Mouse (Mus musculus): Measurements from ENCODE around the gene Susd1. TPM values are rescaled to one million over a fixed set of nuclear protein-coding genes. Genes with fewer than 3 reads are reported as not detected.

Gene Susd1
- polyA plus RNA-seq, 1 experiment from 2014 or later = 3.6 TPM

DNA sequence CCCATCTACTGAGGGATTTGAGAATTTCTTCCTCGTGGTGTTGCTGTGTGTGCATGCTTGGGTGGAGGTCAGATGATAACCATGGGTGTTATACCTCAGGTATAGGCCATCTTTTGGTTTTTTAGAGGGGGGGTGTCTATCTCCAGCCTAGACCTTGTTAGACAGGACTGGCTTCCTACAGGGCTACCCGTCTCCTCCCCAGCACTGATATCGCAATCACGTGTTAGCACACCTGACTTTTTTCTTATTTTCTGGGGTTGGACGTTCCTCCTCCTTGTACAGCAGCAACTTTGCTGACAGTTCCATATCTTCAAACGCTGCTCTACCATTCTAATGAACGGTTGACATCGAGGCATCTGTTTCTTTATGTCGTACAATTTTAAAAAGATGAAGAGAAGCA lies 160.5 kb downstream of the Susd1 start:
- ATAC-seq (ENCODE audit: insufficient number of reproducible peaks, insufficient read depth, low FRiP score, low read depth) = no peak
- H3K9me3 ChIP-seq (ENCODE audit: control insufficient read depth, low read length) = no peaks in the 10 kb centered on the region
- no peak overlapping the region for H3K4me2 ChIP-seq (ENCODE audit: low read length)
- no peak overlapping the region for H3K4me3 ChIP-seq (ENCODE audit: control insufficient read depth in 1 of 2, insufficient read depth in 1 of 2, low read depth in 1 of 2, low read length in 2 of 2)
- no peaks in the 10 kb centered on the region for H3K27me3 ChIP-seq (ENCODE audit: control insufficient read depth, insufficient read depth, low read length)
- H3K4me1 ChIP-seq (ENCODE audit: control insufficient read depth in 2 of 2, insufficient read depth in 2 of 2, low read length in 2 of 2) = peaks cover 8% of the 10 kb centered on the region in 2 experiments; a peak in 3 of 4 replicates
- 84% methylated on average over 9 of the region's 9 CpGs for WGBS
- no peaks in the 10 kb centered on the region for H3K36me3 ChIP-seq (ENCODE audit: control insufficient read depth, insufficient read depth, low read length)
- H3K27ac ChIP-seq (replicated peaks in 1 of 2; ENCODE audit: control insufficient read depth in 1 of 2, insufficient read depth in 1 of 2, low read depth in 2 of 2, low read length in 2 of 2) = no peak overlapping the region
- no peak overlapping the region for H3K9ac ChIP-seq (ENCODE audit: low read length)

DNA sequence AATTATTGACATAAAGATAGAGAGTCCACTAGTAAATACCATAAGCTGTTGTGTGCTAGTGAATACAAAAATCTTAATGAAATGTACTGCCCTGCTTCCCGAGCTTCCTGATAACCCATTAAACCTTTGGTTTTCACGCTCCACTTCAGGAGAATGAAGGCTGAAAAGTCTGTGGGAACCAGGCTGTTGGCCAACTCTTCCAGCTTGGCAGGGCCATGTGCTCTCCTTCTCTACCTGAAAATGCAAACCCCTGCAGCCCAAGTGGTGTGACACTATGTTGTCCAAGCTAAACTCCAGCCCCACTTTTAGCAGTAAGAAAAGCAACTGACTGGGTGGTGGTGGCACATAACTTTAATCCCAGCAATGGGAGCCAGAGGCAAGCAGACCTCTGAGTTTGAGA lies 162.5 kb downstream of the Susd1 start:
- Histone ChIP-seq H3K4me3 (ENCODE audit: control insufficient read depth in 1 of 2, insufficient read depth in 1 of 2, low read depth in 1 of 2, low read length in 2 of 2) (no peak overlapping the region), H3K9me3 (ENCODE audit: control insufficient read depth, low read length) (no peaks in the 10 kb centered on the region), H3K27ac (replicated peaks in 1 of 2; ENCODE audit: control insufficient read depth in 1 of 2, insufficient read depth in 1 of 2, low read depth in 2 of 2, low read length in 2 of 2) (no peak overlapping the region), H3K9ac (ENCODE audit: low read length) (no peak overlapping the region), H3K4me1 (ENCODE audit: control insufficient read depth in 2 of 2, insufficient read depth in 2 of 2, low read length in 2 of 2) (no peaks in the 10 kb centered on the region; a peak in 1 of 4 replicates), H3K4me2 (ENCODE audit: low read length) (no peak overlapping the region), H3K36me3 (ENCODE audit: control insufficient read depth, insufficient read depth, low read length) (no peaks in the 10 kb centered on the region), H3K27me3 (ENCODE audit: control insufficient read depth, insufficient read depth, low read length) (no peaks in the 10 kb centered on the region)
- 44% methylated on average over 2 of the region's 2 CpGs for WGBS
- ATAC-seq (ENCODE audit: insufficient number of reproducible peaks, insufficient read depth, low FRiP score, low read depth) = no peak

DNA sequence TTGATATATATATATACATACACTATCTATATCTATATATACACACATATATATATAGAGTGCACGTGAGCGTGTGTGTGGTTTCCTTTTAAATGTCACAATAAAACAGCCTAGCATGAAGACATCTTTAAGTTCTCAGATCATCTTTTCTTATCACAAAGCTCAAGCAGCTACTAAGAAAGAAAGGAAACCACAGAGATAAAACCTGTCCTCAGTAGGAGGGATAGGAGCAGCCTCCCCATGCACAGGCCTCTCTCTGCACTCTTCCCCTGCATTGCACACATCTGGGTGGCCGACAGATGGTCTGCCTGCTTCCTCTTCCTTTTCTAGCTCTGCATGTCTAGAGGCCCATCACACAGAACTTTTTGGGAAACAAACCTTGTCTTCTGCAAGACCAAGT lies 162.9 kb downstream of the Susd1 start:
- Histone ChIP-seq H3K27me3 (ENCODE audit: control insufficient read depth, insufficient read depth, low read length) (no peaks in the 10 kb centered on the region), H3K9ac (ENCODE audit: low read length) (no peak overlapping the region), H3K4me2 (ENCODE audit: low read length) (no peak overlapping the region), H3K9me3 (ENCODE audit: control insufficient read depth, low read length) (no peaks in the 10 kb centered on the region), H3K36me3 (ENCODE audit: control insufficient read depth, insufficient read depth, low read length) (no peaks in the 10 kb centered on the region), H3K4me3 (ENCODE audit: control insufficient read depth in 1 of 2, insufficient read depth in 1 of 2, low read depth in 1 of 2, low read length in 2 of 2) (no peak overlapping the region), H3K4me1 (ENCODE audit: control insufficient read depth in 2 of 2, insufficient read depth in 2 of 2, low read length in 2 of 2) (no peaks in the 10 kb centered on the region; a peak in 1 of 4 replicates), H3K27ac (replicated peaks in 1 of 2; ENCODE audit: control insufficient read depth in 1 of 2, insufficient read depth in 1 of 2, low read depth in 2 of 2, low read length in 2 of 2) (no peak overlapping the region)
- no peak for ATAC-seq (ENCODE audit: insufficient number of reproducible peaks, insufficient read depth, low FRiP score, low read depth)
- 60% methylated on average over 3 of the region's 3 CpGs for WGBS

DNA sequence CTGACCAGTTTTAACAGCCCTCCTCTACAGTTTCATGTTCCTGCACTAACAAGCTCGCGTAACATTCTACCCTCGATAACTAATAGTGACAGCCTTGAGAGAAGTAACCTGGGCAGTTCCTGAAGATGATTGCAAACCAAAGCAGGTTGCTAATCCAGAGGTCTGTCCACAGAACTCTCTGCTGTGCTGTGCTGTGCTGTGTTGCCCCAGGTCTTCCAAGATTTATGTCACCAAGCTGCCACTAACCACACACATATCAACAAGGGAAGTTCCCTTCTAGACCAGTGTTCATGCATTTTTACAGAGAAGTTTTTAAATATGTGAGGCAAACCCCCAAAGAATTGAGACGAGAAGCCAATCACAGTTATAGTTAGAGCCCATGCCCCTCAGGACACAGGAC lies 164.3 kb downstream of the Susd1 start:
- Histone ChIP-seq H3K36me3 (ENCODE audit: control insufficient read depth, insufficient read depth, low read length) (no peaks in the 10 kb centered on the region), H3K4me1 (ENCODE audit: control insufficient read depth in 2 of 2, insufficient read depth in 2 of 2, low read length in 2 of 2) (no peaks in the 10 kb centered on the region; a peak in 1 of 4 replicates), H3K4me3 (ENCODE audit: control insufficient read depth in 1 of 2, insufficient read depth in 1 of 2, low read depth in 1 of 2, low read length in 2 of 2) (no peak overlapping the region), H3K4me2 (ENCODE audit: low read length) (no peak overlapping the region), H3K9ac (ENCODE audit: low read length) (no peak overlapping the region), H3K27me3 (ENCODE audit: control insufficient read depth, insufficient read depth, low read length) (no peaks in the 10 kb centered on the region), H3K9me3 (ENCODE audit: control insufficient read depth, low read length) (no peaks in the 10 kb centered on the region), H3K27ac (replicated peaks in 1 of 2; ENCODE audit: control insufficient read depth in 1 of 2, insufficient read depth in 1 of 2, low read depth in 2 of 2, low read length in 2 of 2) (no peak overlapping the region)
- ATAC-seq (ENCODE audit: insufficient number of reproducible peaks, insufficient read depth, low FRiP score, low read depth) = no peak
- 81% methylated on average over 4 of the region's 4 CpGs for WGBS

DNA sequence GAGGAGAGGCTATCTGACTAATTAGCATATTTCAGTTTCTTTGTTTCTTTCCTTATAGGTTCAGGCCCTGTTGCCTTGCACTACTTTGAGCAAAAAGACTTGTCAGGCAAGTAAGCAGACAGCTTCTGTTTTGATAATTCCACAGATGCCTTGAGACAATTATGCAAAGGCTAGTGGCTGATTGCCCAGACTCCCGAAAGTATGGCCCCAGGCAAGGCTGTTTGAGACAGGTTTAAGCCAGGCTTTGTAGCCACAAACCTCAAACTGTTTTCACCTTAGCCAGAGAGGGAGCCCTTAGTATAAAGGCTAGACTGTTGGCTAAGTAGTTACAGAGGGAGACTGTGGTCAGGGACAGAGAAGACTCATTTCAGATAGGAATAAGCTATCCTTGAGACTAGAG lies 165.1 kb downstream of the Susd1 start:
- Histone ChIP-seq H3K36me3 (ENCODE audit: control insufficient read depth, insufficient read depth, low read length) (no peaks in the 10 kb centered on the region), H3K4me1 (ENCODE audit: control insufficient read depth in 2 of 2, insufficient read depth in 2 of 2, low read length in 2 of 2) (no peaks in the 10 kb centered on the region; a peak in 1 of 4 replicates), H3K27me3 (ENCODE audit: control insufficient read depth, insufficient read depth, low read length) (no peaks in the 10 kb centered on the region), H3K4me2 (ENCODE audit: low read length) (no peak overlapping the region), H3K27ac (replicated peaks in 1 of 2; ENCODE audit: control insufficient read depth in 1 of 2, insufficient read depth in 1 of 2, low read depth in 2 of 2, low read length in 2 of 2) (no peak overlapping the region), H3K9ac (ENCODE audit: low read length) (no peak overlapping the region), H3K4me3 (ENCODE audit: control insufficient read depth in 1 of 2, insufficient read depth in 1 of 2, low read depth in 1 of 2, low read length in 2 of 2) (no peak overlapping the region), H3K9me3 (ENCODE audit: control insufficient read depth, low read length) (0 out of 2 replicates have a peak, but pooled peaks cover 4% of the 10 kb centered on the region)
- no peak for ATAC-seq (ENCODE audit: insufficient number of reproducible peaks, insufficient read depth, low FRiP score, low read depth)
- 39% methylated on average over 1 of the region's 1 CpGs for WGBS

DNA sequence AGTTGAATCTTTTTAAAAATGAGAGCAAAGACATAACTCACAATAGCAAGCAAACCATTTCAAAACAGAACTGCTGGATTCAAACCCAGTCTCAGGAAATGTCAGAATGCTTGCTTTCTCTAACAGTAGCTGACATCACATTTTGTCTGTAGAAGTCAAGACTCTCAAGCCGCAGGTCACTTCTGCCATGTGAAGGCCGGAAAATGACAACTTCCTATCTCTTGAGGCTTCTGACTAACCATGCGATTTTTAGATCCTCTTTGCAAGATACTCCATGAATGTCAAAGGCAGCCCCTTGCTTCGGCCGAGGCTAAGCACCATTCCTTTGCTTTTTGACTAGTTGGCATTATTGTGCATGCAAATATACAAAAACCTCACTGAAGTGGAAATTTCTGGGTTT lies 172.8 kb downstream of the Susd1 start:
- WGBS = 87% methylated on average over 5 of the region's 5 CpGs
- Histone ChIP-seq H3K27me3 (ENCODE audit: control insufficient read depth, insufficient read depth, low read length) (no peaks in the 10 kb centered on the region), H3K4me1 (ENCODE audit: control insufficient read depth in 2 of 2, insufficient read depth in 2 of 2, low read length in 2 of 2) (no peaks in the 10 kb centered on the region), H3K4me3 (ENCODE audit: control insufficient read depth in 1 of 2, insufficient read depth in 1 of 2, low read depth in 1 of 2, low read length in 2 of 2) (no peak overlapping the region), H3K9me3 (ENCODE audit: control insufficient read depth, low read length) (0 out of 2 replicates have a peak, but pooled peaks cover 9% of the 10 kb centered on the region), H3K9ac (ENCODE audit: low read length) (no peak overlapping the region), H3K27ac (replicated peaks in 1 of 2; ENCODE audit: control insufficient read depth in 1 of 2, insufficient read depth in 1 of 2, low read depth in 2 of 2, low read length in 2 of 2) (no peak overlapping the region), H3K4me2 (ENCODE audit: low read length) (no peak overlapping the region), H3K36me3 (ENCODE audit: control insufficient read depth, insufficient read depth, low read length) (no peaks in the 10 kb centered on the region)
- no peak for ATAC-seq (ENCODE audit: insufficient number of reproducible peaks, insufficient read depth, low FRiP score, low read depth)

DNA sequence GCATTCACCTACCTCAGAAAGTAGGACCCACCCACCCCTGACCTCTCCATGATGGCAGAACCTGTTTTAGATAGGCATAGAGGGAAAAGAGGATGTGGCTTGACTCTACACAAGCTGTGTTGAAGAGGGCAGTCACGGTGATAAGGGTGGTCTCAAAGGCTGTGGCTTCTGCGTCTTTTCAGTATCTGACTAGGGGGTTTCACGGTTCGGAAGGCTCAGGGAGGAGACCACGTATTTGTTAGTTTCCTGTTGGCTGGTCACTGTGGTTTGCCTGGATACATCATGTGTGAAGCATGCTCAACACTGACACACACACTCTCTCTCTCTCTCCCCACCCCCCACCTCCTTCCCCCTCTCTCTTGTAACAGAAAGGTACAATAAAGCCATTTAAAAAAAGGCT lies 173.3 kb downstream of the Susd1 start:
- WGBS = 80% methylated on average over 5 of the region's 5 CpGs
- Histone ChIP-seq H3K9me3 (ENCODE audit: control insufficient read depth, low read length) (0 out of 2 replicates have a peak, but pooled peaks cover 9% of the 10 kb centered on the region), H3K9ac (ENCODE audit: low read length) (no peak overlapping the region), H3K36me3 (ENCODE audit: control insufficient read depth, insufficient read depth, low read length) (no peaks in the 10 kb centered on the region), H3K4me3 (ENCODE audit: control insufficient read depth in 1 of 2, insufficient read depth in 1 of 2, low read depth in 1 of 2, low read length in 2 of 2) (no peak overlapping the region), H3K4me2 (ENCODE audit: low read length) (no peak overlapping the region), H3K27me3 (ENCODE audit: control insufficient read depth, insufficient read depth, low read length) (no peaks in the 10 kb centered on the region), H3K27ac (replicated peaks in 1 of 2; ENCODE audit: control insufficient read depth in 1 of 2, insufficient read depth in 1 of 2, low read depth in 2 of 2, low read length in 2 of 2) (no peak overlapping the region), H3K4me1 (ENCODE audit: control insufficient read depth in 2 of 2, insufficient read depth in 2 of 2, low read length in 2 of 2) (no peaks in the 10 kb centered on the region)
- no peak for ATAC-seq (ENCODE audit: insufficient number of reproducible peaks, insufficient read depth, low FRiP score, low read depth)

Measured in heart, embryonic 14.5 days (tissue).